Mouse (Mus musculus) left cerebral cortex, postnatal 14 days (tissue): Measurements from ENCODE around the gene Rab29. TPM values are rescaled to one million over a fixed set of nuclear protein-coding genes. Genes with fewer than 3 reads are reported as not detected.
"Not testable (repeated sequence)": the region's sequence is repeated elsewhere in the genome, so short reads cannot be mapped to it uniquely, and the experiment has no call there.

Experiments used
- DNase-seq, 2 experiments: peaks; one replicate each; pipeline ENCODE4 v3.0.0; 2021 to 2022; ENCODE audit warnings: low spot score in 2 of 2, mixed read lengths in 1 of 2
- intact Hi-C: fragments of 180-260 bp; cut with DNase I; formaldehyde crosslinking; loops from one replicate; pipeline ENCODE4 v1.15.1; 2025
- total RNA-seq, 2 experiments: library from RNA; stranded (reverse); gene quantifications; 2 replicates each; pipeline ENCODE4 v1.2.3; 2021

The Rab29 gene
- total RNA-seq, 2 experiments from 2014 or later, result 5.7 to 7.7 TPM

GRCm38 (mm10) chr1:131844883-131845282 lies 22.1 kb upstream of the Rab29 start:
- no peak for DNase-seq
- intact Hi-C loops, result loop anchor here (5.0 kb wide), 1 partner anchor 78 kb away; no protein-coding TSS in a partner anchor

- DNase-seq, result peak in 1 of 2 experiments; percentile 57
- intact Hi-C loops, result loop anchor here (1.0 kb wide), 1 partner anchor 134 kb away; no protein-coding TSS in a partner anchor
Observed at GRCm38 (mm10) chr1:131846255-131846654, 20.8 kb upstream of the Rab29 start.

- DNase-seq, result no peak
- intact Hi-C loops, result no loop called here
Observed at GRCm38 (mm10) chr1:131861811-131862210, 5.2 kb upstream of the Rab29 start.

- intact Hi-C loops, result no loop called here
- DNase-seq, result no peak
Observed at GRCm38 (mm10) chr1:131865596-131865995, 1.4 kb upstream of the Rab29 start.

- intact Hi-C loops, result no loop called here
- no peak for DNase-seq
Observed at GRCm38 (mm10) chr1:131866304-131866999, 572 bp upstream of the Rab29 start.

- DNase-seq, result no peak
- intact Hi-C loops, result no loop called here
Observed at GRCm38 (mm10) chr1:131867946-131868290, 894 bp downstream of the Rab29 start.

GRCm38 (mm10) chr1:131869561-131869960 lies 2.5 kb downstream of the Rab29 start:
- intact Hi-C loops, result no loop called here

GRCm38 (mm10) chr1:131872856-131873255 lies 5.8 kb downstream of the Rab29 start:
- intact Hi-C loops, result no loop called here
- no peak for DNase-seq

More at GRCm38 (mm10) chr1:131869561-131869960, 2.5 kb downstream of the Rab29 start:
- DNase-seq, result no peak

- DNase-seq, result no peak
- intact Hi-C loops, result no loop called here
Observed at GRCm38 (mm10) chr1:131879816-131880215, 12.8 kb downstream of the Rab29 start.

GRCm38 (mm10) chr1:131882787-131883186 lies 15.8 kb downstream of the Rab29 start:
- intact Hi-C loops, result no loop called here
- DNase-seq, result no peak

GRCm38 (mm10) chr1:131886173-131886572 lies 19.1 kb downstream of the Rab29 start:
- DNase-seq, result no peak
- intact Hi-C loops, result no loop called here

GRCm38 (mm10) chr1:131886641-131887040 lies 19.6 kb downstream of the Rab29 start:
- intact Hi-C loops, result no loop called here
- peak; percentile 21 to 62 for DNase-seq

- intact Hi-C loops, result no loop called here
- DNase-seq, result no peak
Observed at GRCm38 (mm10) chr1:131890043-131890658, 23.1 kb downstream of the Rab29 start.

GRCm38 (mm10) chr1:131891436-131891835 lies 24.4 kb downstream of the Rab29 start:
- DNase-seq, result no peak
- intact Hi-C loops, result no loop called here

- no peak for DNase-seq
- intact Hi-C loops, result no loop called here
Observed at GRCm38 (mm10) chr1:131902679-131903078, 35.7 kb downstream of the Rab29 start.

GRCm38 (mm10) chr1:131903251-131903650 lies 36.2 kb downstream of the Rab29 start:
- intact Hi-C loops, result no loop called here
- DNase-seq, result no peak

GRCm38 (mm10) chr1:131905497-131905896 lies 38.5 kb downstream of the Rab29 start:
- no peak for DNase-seq
- intact Hi-C loops, result no loop called here

GRCm38 (mm10) chr1:131908456-131908855 lies 41.4 kb downstream of the Rab29 start:
- intact Hi-C loops, result no loop called here
- no peak for DNase-seq

GRCm38 (mm10) chr1:131909236-131909635 lies 42.2 kb downstream of the Rab29 start:
- intact Hi-C loops, DNase-seq: not testable (repeated sequence)

- intact Hi-C loops, result no loop called here
- peak; percentile 99 to 100 for DNase-seq
Observed at GRCm38 (mm10) chr1:131910001-131910648, 43.1 kb downstream of the Rab29 start, which contains the start of gene Nucks1. Gene Nucks1, plus strand, starts transcription at chr1:131910534.
